Mouse (Mus musculus) intestine, postnatal 0 days (tissue): ENCODE measurements at regions not wholly inside any gene's neighbourhood (a gene's known extent, or its start where the extent isn't known, plus 50 kb on each side); places are given as distances from the start of the nearest gene placed in this dataset.
A peak's percentile ranks its signal among the peaks of the same experiment; 100 is the strongest.

ENCODE experiments used
- ATAC-seq: fragments of 200-750 bp; cut with Nextera tagmentation; 2 replicates; pipeline ENCODE4 v1.8.0; 2017; ENCODE audit warnings: mild to moderate bottlenecking, moderate TSS enrichment, moderate library complexity
- H3K27ac ChIP-seq: fragments of 300-500 bp; sonication (generic); 2 replicates; pipeline ENCODE4 v1.5.1; 2014; ENCODE audit warnings: mild to moderate bottlenecking, low read depth, low read length, moderate library complexity
- H3K27me3 ChIP-seq: fragments of 300-500 bp; sonication (generic); replicated peaks from 2 replicates; pipeline ENCODE4 v1.6.1; 2014; ENCODE audit warnings: low read length, mixed read lengths; ENCODE audit not compliant: control insufficient read depth, insufficient read depth
- H3K36me3 ChIP-seq: fragments of 300-500 bp; sonication (generic); 2 replicates; pipeline ENCODE4 v1.6.1; 2014; ENCODE audit warnings: mild to moderate bottlenecking, moderate library complexity; ENCODE audit not compliant: control insufficient read depth, insufficient read depth
- H3K4me1 ChIP-seq: fragments of 300-500 bp; sonication (generic); replicated peaks from 2 replicates; pipeline ENCODE4 v1.6.1; 2014; ENCODE audit warnings: antibody characterized with exemption, low read length, mixed read lengths; ENCODE audit not compliant: control insufficient read depth, insufficient read depth
- H3K4me2 ChIP-seq: fragments of 300-500 bp; sonication (generic); replicated peaks from 2 replicates; pipeline ENCODE4 v1.6.1; 2014; ENCODE audit warnings: low read depth, mild to moderate bottlenecking, moderate library complexity
- H3K4me3 ChIP-seq: fragments of 300-500 bp; sonication (generic); 2 replicates; pipeline ENCODE4 v1.5.1; 2014; ENCODE audit warnings: low read depth, low read length
- H3K9ac ChIP-seq: fragments of 300-500 bp; sonication (generic); 2 replicates; pipeline ENCODE4 v1.6.1; 2014; ENCODE audit warnings: mild to moderate bottlenecking, low read depth, low read length
- H3K9me3 ChIP-seq: fragments of 300-500 bp; sonication (generic); 2 replicates; pipeline ENCODE4 v1.6.1; 2016; ENCODE audit warnings: mixed run types; ENCODE audit not compliant: control insufficient read depth
- CTCF ChIP-seq: sonication (generic); IDR thresholded peaks from 2 replicates; pipeline ENCODE4 v1.5.1; 2016; ENCODE audit warnings: low read depth, mild to moderate bottlenecking, control low read depth, antibody characterized with exemption, moderate library complexity
- WGBS: fragments of 180-500 bp; shearing (Covaris S2); extraction: QIAGEN DNeasy Blood & Tissue Kit; methylation state at CpG from one replicate; pipeline ENCODE4 v1.1.7; 2014; 5-methylcytosine and 5-hydroxymethylcytosine counted together

- peak; percentile 34 for TF ChIP-seq CTCF
- Histone ChIP-seq H3K4me2 (no peak overlapping the region), H3K9ac (no peak overlapping the region), H3K36me3 (no peaks in the 10 kb centered on the region), H3K9me3 (no peaks in the 10 kb centered on the region), H3K27me3 (no peaks in the 10 kb centered on the region), H3K27ac (no peak overlapping the region), H3K4me3 (no peak overlapping the region), H3K4me1 (no peaks in the 10 kb centered on the region)
- WGBS, result 29% methylated on average over 1 of the region's 1 CpGs
- no peak for ATAC-seq
Observed at GRCm38 (mm10) chr6:58101605-58102004, 86.6 kb upstream of the Vmn1r26 start.
